Mouse (Mus musculus) gonadal fat pad, adult 2 months (tissue): ENCODE data around the gene Ccdc122. TPM values are rescaled to one million over a fixed set of nuclear protein-coding genes. Genes with fewer than 3 reads are reported as not detected.
"Not testable (repeated sequence)": the region's sequence is repeated elsewhere in the genome, so short reads cannot be mapped to it uniquely, and the experiment has no call there.

ENCODE experiments used
- DNase-seq: peaks from one replicate; pipeline ENCODE4 v3.0.0-alpha.2; 2012; ENCODE audit warnings: low read depth
- polyA plus RNA-seq: library from polyadenylated mRNA; depleted of rRNA; stranded (reverse); fragments of >200 nt; gene quantifications from 2 replicates; pipeline ENCODE4 v1.2.3, GENCODE M21; 2012; rRNA removed

Ccdc122 gene
- 1.9 and 2.8 TPM in 2 replicates for polyA plus RNA-seq

- no peak for DNase-seq
These were observed at the start of gene Ccdc122, which contains the start of gene Lacc1 for GRCm38 (mm10) chr14:77036226-77037046. Gene Ccdc122, plus strand, starts transcription at chr14:77036772. Gene Lacc1, minus strand, starts transcription at chr14:77036904.

GRCm38 (mm10) chr14:76990351-76990750 lies 46.2 kb upstream of the Ccdc122 start:
- DNase-seq, result not testable (repeated sequence)

- DNase-seq, result no peak
These were observed 31.8 kb upstream of the Ccdc122 start for GRCm38 (mm10) chr14:77004740-77005139.

- no peak for DNase-seq
These were observed 31.0 kb upstream of the Ccdc122 start for GRCm38 (mm10) chr14:77005566-77005965.

- peak; percentile 23 for DNase-seq
These were observed 28.3 kb upstream of the Ccdc122 start for GRCm38 (mm10) chr14:77008238-77008637.

- DNase-seq, result no peak
These were observed 24.8 kb upstream of the Ccdc122 start for GRCm38 (mm10) chr14:77011804-77012203.

GRCm38 (mm10) chr14:77016783-77017182 lies 19.8 kb upstream of the Ccdc122 start:
- not testable (repeated sequence) for DNase-seq

GRCm38 (mm10) chr14:77017211-77017610 lies 19.4 kb upstream of the Ccdc122 start:
- no peak for DNase-seq

- no peak for DNase-seq
These were observed 12.1 kb upstream of the Ccdc122 start for GRCm38 (mm10) chr14:77024499-77024898.

- DNase-seq, result no peak
These were observed 7.1 kb upstream of the Ccdc122 start for GRCm38 (mm10) chr14:77029319-77030054.

- DNase-seq, result no peak
These were observed 5.8 kb upstream of the Ccdc122 start for GRCm38 (mm10) chr14:77030808-77031207.

- no peak for DNase-seq
These were observed 4.1 kb upstream of the Ccdc122 start for GRCm38 (mm10) chr14:77032433-77032832.

GRCm38 (mm10) chr14:77033391-77033790 lies 3.2 kb upstream of the Ccdc122 start:
- DNase-seq, result no peak

GRCm38 (mm10) chr14:77034175-77034915 lies 2.2 kb upstream of the Ccdc122 start:
- DNase-seq, result no peak

- no peak for DNase-seq
These were observed 1.6 kb upstream of the Ccdc122 start for GRCm38 (mm10) chr14:77034970-77035369.

GRCm38 (mm10) chr14:77037330-77037729 lies 758 bp downstream of the Ccdc122 start:
- peak; percentile 83 for DNase-seq

GRCm38 (mm10) chr14:77037832-77038425 lies 1.4 kb downstream of the Ccdc122 start:
- DNase-seq, result peak; percentile 89

GRCm38 (mm10) chr14:77053288-77053687 lies 16.7 kb downstream of the Ccdc122 start:
- no peak for DNase-seq

GRCm38 (mm10) chr14:77069361-77069760 lies 32.8 kb downstream of the Ccdc122 start:
- peak; percentile 76 for DNase-seq

GRCm38 (mm10) chr14:77081248-77081647 lies 44.7 kb downstream of the Ccdc122 start:
- DNase-seq, result no peak

- DNase-seq, result no peak
These were observed 63.7 kb downstream of the Ccdc122 start for GRCm38 (mm10) chr14:77100285-77100684.

GRCm38 (mm10) chr14:77110622-77111021 lies 74.0 kb downstream of the Ccdc122 start:
- not testable (repeated sequence) for DNase-seq
